Mouse (Mus musculus): ENCODE data around the gene Krt25.

The Krt25 gene

GRCm38 (mm10) chr11:99279986-99280385 lies 42.8 kb downstream of the Krt25 start:
- no peak for DNase-seq (ENCODE audit: low read depth, low spot score)

- no peak for DNase-seq (ENCODE audit: low read depth, low spot score)
These were observed 46.0 kb downstream of the Krt25 start for GRCm38 (mm10) chr11:99276786-99277185.

DNA sequence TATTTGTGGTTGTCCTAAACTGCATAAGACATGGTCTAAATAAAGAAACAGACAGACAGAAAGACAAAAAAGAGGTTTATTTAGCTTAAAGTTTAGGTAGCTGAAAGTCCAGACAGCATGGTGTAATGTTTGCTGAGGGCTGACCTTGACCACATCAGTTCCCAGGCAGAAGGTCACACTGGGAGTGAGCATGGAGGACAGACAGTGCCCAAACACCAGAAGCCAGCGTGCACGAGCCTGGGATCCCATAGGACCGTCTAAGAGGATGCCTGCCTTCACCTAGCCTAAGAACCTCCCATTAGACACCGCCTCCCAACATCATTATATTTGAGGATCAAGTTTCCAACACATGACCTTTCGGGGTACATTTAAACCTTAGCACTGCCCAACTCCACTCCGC lies 47.1 kb downstream of the Krt25 start:
- no peak for DNase-seq (ENCODE audit: low read depth, low spot score)

DNA sequence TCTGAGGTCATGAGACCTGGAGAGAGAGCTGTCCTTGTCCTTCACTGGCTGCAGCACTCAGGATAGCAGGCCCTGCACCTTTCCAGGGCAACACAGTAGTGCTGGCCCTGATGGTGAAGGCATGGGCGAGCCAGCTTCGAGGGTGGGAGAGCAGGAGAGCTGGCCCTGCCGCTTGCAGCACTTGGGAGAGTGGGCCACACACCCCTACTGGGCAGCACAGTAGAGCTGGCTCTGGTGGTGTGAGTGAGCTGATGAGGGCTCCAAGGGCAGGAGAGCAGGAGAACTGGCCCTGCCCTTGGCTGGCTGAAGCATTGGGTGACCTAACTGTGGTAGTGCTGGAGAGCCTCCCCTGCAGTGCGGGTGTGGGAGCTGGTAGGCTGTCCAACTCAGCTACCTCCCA lies 50.0 kb downstream of the Krt25 start:
- no peak for DNase-seq (ENCODE audit: low read depth, low spot score)

DNA sequence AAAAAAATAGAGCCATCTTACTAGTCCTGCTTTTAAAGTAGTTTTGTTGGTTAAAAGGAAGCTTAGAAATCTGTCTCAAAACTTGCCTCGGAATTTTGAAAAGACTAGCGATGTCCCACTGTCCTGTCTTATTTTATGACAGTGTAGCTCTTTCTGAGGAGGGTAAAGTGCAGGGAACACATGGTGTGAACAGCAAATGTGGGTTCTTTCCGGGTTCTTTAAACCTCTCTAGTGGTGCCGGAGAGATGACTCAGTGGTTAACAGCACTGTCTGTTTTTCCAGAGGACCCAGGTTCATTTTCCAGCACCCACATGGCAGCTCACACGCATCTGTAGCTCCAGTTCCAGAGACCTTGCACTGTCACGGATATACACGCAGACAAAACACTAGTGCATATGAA lies 53.6 kb downstream of the Krt25 start:
- DNase-seq (ENCODE audit: low read depth, low spot score), result no peak

DNA sequence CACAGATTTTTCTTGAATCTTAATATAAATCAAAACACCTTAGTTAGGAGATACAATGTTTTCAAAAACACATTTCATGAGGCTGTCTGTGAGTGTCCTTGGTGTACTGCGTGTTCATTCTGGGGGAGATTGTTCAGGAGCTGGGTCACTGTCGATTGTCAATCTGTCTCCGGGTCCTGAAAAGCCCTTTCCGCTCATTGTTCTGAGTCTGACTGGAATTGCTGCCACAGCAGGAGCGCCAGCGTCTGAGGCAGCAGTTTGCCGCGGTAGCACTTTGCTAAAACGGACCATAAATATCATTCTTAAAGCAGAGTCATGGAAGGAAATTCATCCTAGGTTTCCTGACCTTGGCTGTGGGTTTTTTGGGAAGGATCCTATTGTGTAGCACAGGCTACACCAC lies 57.0 kb downstream of the Krt25 start:
- DNase-seq (ENCODE audit: low read depth, low spot score), result peak; percentile 28
